Mouse (Mus musculus) heart, adult 2 months (tissue): ENCODE results near the gene Rdh16f2.

Experiments used
- CTCF ChIP-seq: fragments of 200-600 bp; IDR thresholded peaks from 2 replicates; pipeline ENCODE4 v1.8.1; 2022; ENCODE audit warnings: antibody characterized with exemption, mild to moderate bottlenecking, moderate library complexity
- EP300 ChIP-seq: fragments of 200-500 bp; IDR thresholded peaks from 2 replicates; pipeline ENCODE4 v1.6.1; 2011; ENCODE audit warnings: low read depth, low read length, control low read depth; ENCODE audit not compliant: insufficient read depth

- TF ChIP-seq EP300 (no peak), CTCF (no peak)
These were observed 31.0 kb upstream of the Rdh16f2 start for GRCm38 (mm10) chr10:127835292-127835691.
